Mouse (Mus musculus): ENCODE measurements at regions not wholly inside any gene's neighbourhood (a gene's known extent, or its start where the extent isn't known, plus 50 kb on each side); places are given as distances from the start of the nearest gene placed in this dataset.

- no peak for TF ChIP-seq CTCF (IDR thresholded peaks at IDR 0.05; ENCODE audit: extremely low read depth, insufficient read depth, low read length)
- TF ChIP-seq POLR2A (IDR thresholded peaks at IDR 0.05; ENCODE audit: extremely low read depth, insufficient read depth, low read length), result no peak
Observed at GRCm38 (mm10) chr2:178708649-178709048, 278.3 kb downstream of the Cdh26 start.
